In genomic region chr4:136259916-136260315, GRCm38 (mm10) we compare ENCODE assay signal across 15 mouse cellular contexts. TPM values are rescaled to one million over a fixed set of nuclear protein-coding genes. Genes with fewer than 3 reads are reported as not detected.
DNase-seq lines count a peak whose midpoint lies in the region; ATAC-seq and TF ChIP-seq lines count a peak whose summit lies in the region.
"Had no signal": no experiment of that assay in that cellular context is flagged by ENCODE, and none has a peak within 500 bp of the region (broad histone marks: within the 10 kb centered on the region; RNA-seq: fewer than 3 reads in every experiment).

No protein-coding gene starts in this region.

- no peak overlapping the region for H3K4me3 ChIP-seq in heart, embryonic 13.5 days
- no peak overlapping the region for H3K4me3 ChIP-seq in heart, postnatal 0 days (ENCODE audit: low read depth, low read length)
- 0 out of 2 replicates have a peak overlapping the region, but pooled peaks have one; percentile 10 for H3K4me3 ChIP-seq in E14TG2a.4 (replicated peaks; ENCODE audit: low read length)
- H3K4me3 ChIP-seq: embryonic facial prominence, embryonic 10.5 days; erythroblast, embryonic 14.5 days; forebrain, embryonic 10.5 days; hindbrain, embryonic 10.5 days; intestine, embryonic 15.5 days had no signal

- DNase-seq in heart, adult 18-20 months: no peak
- DNase-seq in heart, postnatal 0 days (ENCODE audit: low spot score): no peak
- no peak for DNase-seq in heart, postnatal 36 days
- peak; percentile 82 for DNase-seq in ES-CJ7 (ENCODE audit: low read depth, low spot score)
- DNase-seq in spleen, adult 12 weeks (ENCODE audit: low spot score): no peak
- no peak for DNase-seq in layer of hippocampus, adult 11-12 months (ENCODE audit: low spot score)

- no peak for TF ChIP-seq CTCF in heart, postnatal 0 days (IDR thresholded peaks at IDR 0.05; ENCODE audit: low read depth)
- no peak for TF ChIP-seq CTCF in E14TG2a.4 (conservative IDR thresholded peaks at IDR 0.05; ENCODE audit: low read length)

- H3K4me1 ChIP-seq in heart, embryonic 13.5 days: peaks cover 23% of the 10 kb centered on the region
- peaks cover 11% of the 10 kb centered on the region for H3K4me1 ChIP-seq in heart, postnatal 0 days (ENCODE audit: control insufficient read depth, insufficient read depth)
- H3K4me1 ChIP-seq in E14TG2a.4 (replicated peaks; ENCODE audit: low read depth, low read length): peaks cover 73% of the 10 kb centered on the region

- 59% methylated on average over 3 of the region's 3 CpGs for WGBS in heart, embryonic 13.5 days
- WGBS in heart, postnatal 0 days: 64% methylated on average over 3 of the region's 3 CpGs

- no peak overlapping the region for H3K4me2 ChIP-seq in heart, embryonic 13.5 days
- H3K4me2 ChIP-seq in heart, postnatal 0 days (ENCODE audit: low read depth, low read length): no peak overlapping the region
- H3K4me2 ChIP-seq: hindbrain, embryonic 14.5 days; intestine, embryonic 15.5 days had no signal

- peak overlapping the region; percentile 21; the same call in 1 of the 2 replicates for H3K9ac ChIP-seq in heart, embryonic 13.5 days
- no peak overlapping the region for H3K9ac ChIP-seq in heart, postnatal 0 days (replicated peaks; ENCODE audit: low read depth, low read length)
- H3K9ac ChIP-seq: hindbrain, embryonic 14.5 days; intestine, embryonic 15.5 days had no signal

- no peak for TF ChIP-seq EP300 in heart, postnatal 0 days (IDR thresholded peaks at IDR 0.05; ENCODE audit: low read depth)

- no peaks in the 10 kb centered on the region for H3K27me3 ChIP-seq in heart, embryonic 13.5 days (replicated peaks)
- no peaks in the 10 kb centered on the region for H3K27me3 ChIP-seq in heart, postnatal 0 days (ENCODE audit: control insufficient read depth, insufficient read depth, low read length)
- no peaks in the 10 kb centered on the region for H3K27me3 ChIP-seq in E14TG2a.4 (ENCODE audit: insufficient read depth, low read length)
- H3K27me3 ChIP-seq: intestine, embryonic 15.5 days; Patski had no signal

- intact Hi-C loops in heart, postnatal 36 days (cut with DNase I): loop anchor here (1.0 to 5.0 kb wide), 4 partner anchors 25 to 362 kb away; partner anchors contain the start of genes Lactbl1 and Zfp46

- peak overlapping the region; percentile 86 for H3K27ac ChIP-seq in heart, embryonic 13.5 days (replicated peaks)
- H3K27ac ChIP-seq in heart, postnatal 0 days (ENCODE audit: low read depth): peak overlapping the region; percentile 64
- H3K27ac ChIP-seq: embryonic facial prominence, embryonic 10.5 days; hindbrain, embryonic 14.5 days; intestine, embryonic 15.5 days had no signal

- ATAC-seq in heart, embryonic 13.5 days (ENCODE audit: extremely low read depth, insufficient number of reproducible peaks, low FRiP score, low TSS enrichment): no peak
- no peak for ATAC-seq in heart, postnatal 0 days (ENCODE audit: insufficient read depth, low read depth)
- ATAC-seq: Patski had no signal

- peaks cover 18% of the 10 kb centered on the region for H3K36me3 ChIP-seq in heart, embryonic 13.5 days
- peaks cover 15% of the 10 kb centered on the region; the same call in 1 of the 2 replicates for H3K36me3 ChIP-seq in heart, postnatal 0 days (replicated peaks; ENCODE audit: control insufficient read depth, insufficient read depth, low read length)
- H3K36me3 ChIP-seq in E14TG2a.4 (ENCODE audit: insufficient read depth, low read length): peaks cover 87% of the 10 kb centered on the region
- H3K36me3 ChIP-seq: embryonic facial prominence, embryonic 10.5 days; forebrain, embryonic 10.5 days; hindbrain, embryonic 10.5 days; intestine, embryonic 15.5 days had no signal

- no peaks in the 10 kb centered on the region for H3K9me3 ChIP-seq in heart, embryonic 13.5 days
- H3K9me3 ChIP-seq in heart, postnatal 0 days (replicated peaks; ENCODE audit: control insufficient read depth, low read length): no peaks in the 10 kb centered on the region
- H3K9me3 ChIP-seq in E14TG2a.4 (ENCODE audit: low read length): no peaks in the 10 kb centered on the region
- H3K9me3 ChIP-seq: embryonic facial prominence, embryonic 10.5 days; forebrain, embryonic 10.5 days; hindbrain, embryonic 10.5 days; intestine, embryonic 15.5 days had no signal

RNA-seq across cellular contexts. Expression of gene Tcea3, which starts 12.4 kb away (rescaled TPM):
- 58.8 and 62.7 TPM in 2 replicates for polyA plus RNA-seq in heart, embryonic 13.5 days (2015; fragmentation: Nextera tagmentation; extraction: Ambion mirVana)
- total RNA-seq in heart, adult 18-20 months (2021): 100 to 1,000 TPM; 126 to 148 TPM
- total RNA-seq in heart, postnatal 0 days (2014; rRNA removed; ENCODE audit: low replicate concordance): 28.6 and 36.6 TPM in 2 replicates
- 103 and 105 TPM in 2 replicates for polyA plus RNA-seq in heart, postnatal 0 days (2015; fragmentation: Nextera tagmentation; extraction: Ambion mirVana)
- total RNA-seq in heart, postnatal 36 days (2021): 100 to 1,000 TPM; 121 to 126 TPM
- polyA plus RNA-seq: erythroblast, embryonic 14.5 days had no signal

RNA-seq across cellular contexts. Expression of gene Zfp46, which starts 24.6 kb away (rescaled TPM):
- 18.3 and 19.7 TPM in 2 replicates for polyA plus RNA-seq in heart, embryonic 13.5 days (2015; fragmentation: Nextera tagmentation; extraction: Ambion mirVana)
- 10 to 100 TPM; 32.3 to 34.8 TPM for total RNA-seq in heart, adult 18-20 months (2021)
- 19.1 and 21.3 TPM in 2 replicates for total RNA-seq in heart, postnatal 0 days (2014; rRNA removed; ENCODE audit: low replicate concordance)
- polyA plus RNA-seq in heart, postnatal 0 days (2015; fragmentation: Nextera tagmentation; extraction: Ambion mirVana): 15.3 and 19.5 TPM in 2 replicates
- 10 to 100 TPM; 37.4 to 57.1 TPM for total RNA-seq in heart, postnatal 36 days (2021)

RNA-seq across cellular contexts. Expression of gene Hnrnpr, which starts 50.8 kb away (rescaled TPM):
- 109 and 116 TPM in 2 replicates for polyA plus RNA-seq in heart, embryonic 13.5 days (2015; fragmentation: Nextera tagmentation; extraction: Ambion mirVana)
- 10 to 100 TPM; 41.9 to 46.0 TPM for total RNA-seq in heart, adult 18-20 months (2021)
- total RNA-seq in heart, postnatal 0 days (2014; rRNA removed; ENCODE audit: low replicate concordance): 25.1 and 39.7 TPM in 2 replicates
- 57.9 and 70.0 TPM in 2 replicates for polyA plus RNA-seq in heart, postnatal 0 days (2015; fragmentation: Nextera tagmentation; extraction: Ambion mirVana)
- total RNA-seq in heart, postnatal 36 days (2021): 10 to 100 TPM; 37.6 to 43.2 TPM

RNA-seq across cellular contexts. Expression of gene Asap3, which starts 53.8 kb away (rescaled TPM):
- 2.6 and 3.4 TPM in 2 replicates for polyA plus RNA-seq in heart, embryonic 13.5 days (2015; fragmentation: Nextera tagmentation; extraction: Ambion mirVana)
- 1 to 10 TPM; 7.6 to 9.1 TPM for total RNA-seq in heart, adult 18-20 months (2021)
- 2.9 and 3.2 TPM in 2 replicates for total RNA-seq in heart, postnatal 0 days (2014; rRNA removed; ENCODE audit: low replicate concordance)
- polyA plus RNA-seq in heart, postnatal 0 days (2015; fragmentation: Nextera tagmentation; extraction: Ambion mirVana): 1.7 and 2.0 TPM in 2 replicates
- total RNA-seq in heart, postnatal 36 days (2021): 10 to 100 TPM in 1 of 2 experiments, 1 to 10 TPM in 1; 9.4 to 11.7 TPM
